Mouse (Mus musculus) layer of hippocampus, postnatal 14 days (tissue): ENCODE measurements at regions not wholly inside any gene's neighbourhood (a gene's known extent, or its start where the extent isn't known, plus 50 kb on each side); places are given as distances from the start of the nearest gene placed in this dataset.
"Not testable (repeated sequence)": the region's sequence is repeated elsewhere in the genome, so short reads cannot be mapped to it uniquely, and the experiment has no call there.

ENCODE experiments used
- DNase-seq, 2 experiments: peaks; one replicate each; pipeline ENCODE4 v3.0.0; 2021 to 2022; ENCODE audit warnings: low spot score in 2 of 2, mixed read lengths in 1 of 2

DNA sequence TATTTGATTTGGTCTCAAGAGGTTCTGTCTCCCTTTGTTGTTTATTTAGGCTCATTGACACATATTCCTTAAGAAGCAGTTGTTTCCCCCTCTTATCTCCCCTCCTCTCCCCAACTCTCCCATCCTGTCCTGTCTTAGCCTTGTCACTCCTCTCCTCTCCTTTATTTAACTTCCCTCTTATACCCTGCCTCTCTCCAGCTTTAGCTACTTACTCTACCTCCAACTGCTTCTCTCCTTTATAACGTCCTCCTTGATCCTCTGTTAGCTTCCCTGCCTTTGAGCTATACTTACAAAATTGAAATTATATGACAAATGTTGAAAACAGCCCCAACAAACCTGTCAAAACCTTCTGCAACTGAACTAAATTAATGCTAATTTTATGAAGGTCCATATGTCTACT, 841.7 kb upstream of the G6pd2 start:
- DNase-seq = no peak

DNA sequence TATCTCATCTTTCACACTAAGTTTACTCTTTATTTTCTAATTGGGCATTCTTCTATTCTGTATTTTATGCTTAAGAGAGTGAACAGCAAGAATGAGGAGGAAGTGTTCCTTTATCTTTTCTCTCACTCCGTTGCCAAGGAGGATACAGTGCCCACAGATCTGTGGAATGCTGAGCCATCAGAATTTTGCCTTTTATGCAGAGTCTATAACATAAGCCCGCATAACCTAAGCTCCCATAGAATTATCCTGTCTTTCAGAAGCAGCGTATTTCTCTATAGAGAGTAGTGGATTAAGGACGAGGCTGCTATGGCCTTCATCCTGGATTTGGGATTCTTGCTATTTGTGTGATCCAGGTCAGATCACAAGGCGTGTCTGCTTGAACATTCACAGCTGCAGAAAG, 839.1 kb upstream of the G6pd2 start:
- no peak for DNase-seq

DNA sequence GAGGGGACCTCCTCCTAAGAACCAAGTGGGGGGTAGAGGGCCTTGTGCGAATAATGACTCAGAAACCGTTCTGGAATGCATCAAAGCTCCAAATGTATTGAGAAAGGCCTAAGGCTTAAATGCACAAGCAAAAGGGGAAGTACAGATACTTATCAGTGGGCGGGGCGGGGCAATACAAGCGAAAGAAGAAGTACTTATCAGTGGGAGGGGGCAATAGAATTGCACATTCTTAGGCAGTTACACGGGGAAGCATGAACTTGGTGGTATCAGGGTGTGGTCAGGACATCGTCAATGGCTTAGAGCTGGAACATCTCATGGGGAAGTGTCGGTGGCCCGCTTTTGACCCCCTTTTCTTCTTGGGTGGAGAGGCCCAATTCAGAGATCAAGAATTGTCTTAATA, 829.9 kb upstream of the G6pd2 start:
- DNase-seq = no peak

DNA sequence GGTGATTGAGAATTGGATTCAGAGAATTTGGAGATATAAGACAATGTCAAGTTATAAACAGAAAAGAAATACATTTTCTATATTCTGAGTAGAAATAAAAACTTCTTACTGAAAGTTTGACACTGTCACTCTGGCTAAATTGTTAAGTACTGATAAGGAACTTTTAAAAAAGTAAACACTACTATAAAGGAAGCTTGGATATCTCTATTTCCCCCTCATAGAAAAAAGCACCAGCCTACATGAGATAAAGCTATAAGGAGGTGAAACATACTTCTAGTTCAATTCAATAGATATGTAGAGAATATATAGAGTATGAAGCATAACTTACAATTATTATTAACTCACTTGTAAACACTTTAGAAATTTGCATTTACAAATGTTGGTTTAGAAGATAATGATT, 820.3 kb upstream of the G6pd2 start:
- no peak for DNase-seq

DNA sequence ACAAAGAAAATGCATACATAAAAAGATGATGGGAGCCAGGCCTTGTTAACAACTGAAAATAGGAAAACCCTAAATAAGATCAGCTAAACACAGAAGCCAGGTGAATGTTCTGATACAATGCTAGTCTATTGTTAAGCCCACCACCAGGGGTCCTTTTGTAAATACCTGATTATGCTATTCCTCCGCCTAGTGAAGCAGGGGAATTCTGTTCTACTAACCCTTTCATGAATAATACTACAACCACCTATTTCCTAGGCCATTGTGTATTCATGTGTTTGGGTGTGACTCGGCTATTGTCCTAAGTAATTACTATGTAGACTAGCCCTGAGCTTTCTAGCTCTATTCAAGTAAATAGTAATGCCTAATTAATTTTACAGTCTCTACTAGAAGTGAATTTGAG, 819.3 kb upstream of the G6pd2 start:
- DNase-seq = not testable (repeated sequence)

DNA sequence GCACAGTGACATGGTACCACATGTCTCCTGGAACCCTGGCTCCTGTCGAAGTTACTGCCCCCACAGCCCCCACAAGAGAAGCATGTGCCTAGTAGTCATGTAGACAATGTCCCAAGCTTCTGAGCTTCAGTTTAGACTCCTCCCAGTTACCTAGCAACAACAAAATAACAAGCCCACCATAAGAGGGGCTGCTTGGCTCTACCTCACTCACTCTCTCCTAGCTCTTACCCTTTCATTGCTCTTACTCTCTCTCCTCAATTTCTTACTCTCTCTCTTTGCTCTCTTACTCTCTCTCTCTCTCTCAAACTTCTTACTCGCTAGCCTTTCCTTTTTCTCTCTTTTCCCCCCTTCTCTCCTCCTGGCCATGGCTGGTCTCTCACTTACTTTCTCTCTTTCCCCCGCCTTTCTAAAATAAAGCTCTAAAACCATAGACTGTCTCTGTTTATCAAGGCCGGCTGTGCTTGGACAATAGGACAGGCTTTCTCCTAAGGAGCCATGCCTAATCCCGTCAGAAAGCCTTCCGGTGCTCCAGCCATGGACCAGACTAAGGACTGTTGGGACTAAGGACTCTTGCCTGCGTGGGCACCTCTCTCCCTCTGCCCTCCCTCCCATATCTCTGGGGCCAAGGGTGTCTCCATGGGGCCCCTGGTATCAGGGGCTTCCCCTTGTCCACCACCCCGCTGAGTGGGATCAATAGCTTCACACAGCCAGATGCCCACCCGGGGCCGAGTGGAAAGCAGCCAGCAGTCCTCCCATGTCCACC, 813.7 kb upstream of the G6pd2 start:
- no peak for DNase-seq

DNA sequence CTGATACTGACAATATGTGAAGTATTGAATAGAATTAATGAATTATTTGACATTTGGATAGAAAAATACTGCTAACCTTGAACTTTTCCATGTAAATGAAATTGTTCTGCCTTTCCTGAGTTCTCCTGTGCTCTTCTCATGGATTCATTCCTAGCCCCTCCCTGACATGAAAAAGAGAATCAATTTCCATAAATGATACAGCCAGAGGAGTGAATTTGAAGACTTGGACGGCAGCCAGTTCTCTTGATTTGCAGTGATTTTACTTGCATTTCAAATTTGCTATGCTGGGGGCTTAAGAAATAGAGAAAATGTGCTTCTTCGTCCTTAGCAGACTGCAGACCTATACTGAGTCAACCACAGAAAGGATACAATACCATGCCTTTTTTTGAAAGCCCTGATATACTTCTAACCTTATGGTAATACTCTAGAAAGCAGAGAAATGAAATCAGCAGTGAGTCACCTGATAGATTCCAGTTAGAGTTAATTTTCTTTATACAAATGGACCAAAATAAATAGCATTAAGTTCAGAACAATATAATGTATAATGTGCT, 773.0 kb upstream of the G6pd2 start:
- DNase-seq = peak in 1 of 2 experiments; percentile 14
